Mouse (Mus musculus) left cerebral cortex, adult 11 months (tissue): ENCODE measurements around the gene Fes.
A peak's percentile ranks its signal among the peaks of the same experiment; 100 is the strongest.

Source experiments
- DNase-seq: peaks from one replicate; pipeline ENCODE4 v3.0.0; 2022; ENCODE audit warnings: low spot score

Fes gene

DNA sequence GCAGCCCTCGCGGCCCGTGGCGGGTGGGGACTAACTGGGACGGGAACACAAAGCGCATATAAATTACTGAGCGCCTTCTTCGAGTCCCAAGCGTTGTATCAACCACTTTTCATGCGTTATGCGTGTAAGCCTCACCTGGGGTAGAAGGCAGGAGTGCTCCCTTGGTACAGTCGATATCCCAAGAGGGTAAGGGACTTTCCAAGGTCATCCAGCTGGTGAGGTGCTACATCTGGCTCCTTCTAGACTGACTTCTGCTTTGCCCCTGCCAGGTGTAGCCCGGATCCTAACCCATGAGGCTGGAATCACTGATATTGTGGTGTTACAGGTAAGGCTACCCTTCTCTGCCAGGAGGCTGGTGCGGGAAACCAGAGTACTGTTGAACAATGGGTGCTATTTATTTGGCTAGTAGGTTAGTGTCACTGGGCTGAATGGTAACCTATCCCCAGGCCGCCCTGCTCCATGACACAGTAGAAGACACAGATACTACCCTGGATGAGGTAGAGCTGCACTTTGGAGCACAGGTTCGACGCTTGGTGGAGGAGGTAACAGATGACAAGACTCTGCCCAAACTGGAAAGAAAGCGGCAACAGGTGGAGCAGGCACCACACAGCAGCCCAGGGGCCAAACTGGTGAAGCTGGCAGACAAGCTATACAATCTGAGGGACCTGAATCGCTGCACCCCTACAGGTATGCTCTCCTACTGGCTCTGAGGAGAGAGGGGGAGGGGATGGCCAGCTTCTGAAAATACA lies 44.3 kb downstream of the Fes start:
- no peak for DNase-seq

DNA sequence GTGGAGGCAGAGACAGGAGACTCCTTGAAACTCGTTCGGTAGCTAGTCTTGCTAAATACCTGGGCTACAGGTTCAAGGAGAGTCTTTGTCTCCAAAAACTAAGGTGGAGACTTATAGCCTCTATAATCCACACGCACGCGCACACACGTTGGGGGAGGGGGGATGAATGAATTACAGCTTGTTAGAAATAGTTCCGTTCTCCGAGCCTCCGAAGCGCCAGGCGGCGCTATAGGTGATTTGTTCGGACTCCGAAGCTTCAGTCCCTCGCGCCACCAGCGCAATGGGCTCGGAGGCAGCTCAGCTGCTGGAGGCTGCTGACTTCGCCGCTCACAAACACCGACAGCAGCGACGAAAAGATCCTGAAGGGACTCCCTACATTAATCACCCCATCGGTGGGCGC lies 44.9 kb downstream of the Fes start, which contains the start of gene Hddc3:
Hddc3 (plus strand) TSS at position 247 of the 400 bp plus-strand sequence.
- peak; percentile 91 for DNase-seq

DNA sequence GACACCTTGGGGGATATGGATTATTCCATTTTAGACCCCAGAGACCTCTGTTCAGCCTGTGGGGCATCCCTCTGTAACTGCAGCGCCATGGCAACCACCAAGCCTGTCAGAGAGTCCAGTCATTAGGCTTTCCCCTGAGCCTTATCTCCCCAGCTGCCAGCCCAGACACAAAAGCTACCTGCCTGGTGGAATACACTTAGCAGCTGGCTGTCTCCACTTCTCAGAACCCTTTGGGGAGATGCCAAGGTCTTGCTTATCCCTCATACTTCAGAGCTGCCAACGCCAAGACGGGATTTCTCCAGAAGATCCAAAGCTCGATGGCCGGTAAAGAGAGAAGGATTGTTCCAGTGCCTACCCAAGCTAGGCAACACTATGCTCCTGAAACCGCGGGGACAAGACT lies 46.0 kb downstream of the Fes start:
- DNase-seq: no peak

DNA sequence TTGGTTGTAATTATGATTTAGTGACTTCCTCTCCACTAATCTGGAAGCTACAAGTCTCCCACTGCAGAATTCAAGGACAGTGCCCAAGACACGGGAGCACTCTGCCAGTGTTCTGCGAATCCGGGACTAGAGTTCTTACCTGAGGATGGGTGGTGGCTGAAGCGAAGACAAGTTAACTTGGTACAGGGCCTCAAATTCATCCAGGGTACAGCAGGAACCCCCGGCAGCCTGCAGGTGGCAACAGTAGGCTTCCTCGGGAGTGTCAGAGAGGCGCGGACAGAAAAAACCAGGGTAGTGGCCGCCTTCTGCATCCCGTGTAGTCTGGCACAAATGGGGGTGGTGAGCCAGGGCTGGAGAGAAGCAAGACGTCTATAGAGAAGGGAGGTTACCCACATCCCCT lies 47.0 kb downstream of the Fes start, which contains the start of gene Unc45a:
Unc45a (minus strand) TSS at position 213 of the 400 bp plus-strand sequence.
- no peak for DNase-seq

DNA sequence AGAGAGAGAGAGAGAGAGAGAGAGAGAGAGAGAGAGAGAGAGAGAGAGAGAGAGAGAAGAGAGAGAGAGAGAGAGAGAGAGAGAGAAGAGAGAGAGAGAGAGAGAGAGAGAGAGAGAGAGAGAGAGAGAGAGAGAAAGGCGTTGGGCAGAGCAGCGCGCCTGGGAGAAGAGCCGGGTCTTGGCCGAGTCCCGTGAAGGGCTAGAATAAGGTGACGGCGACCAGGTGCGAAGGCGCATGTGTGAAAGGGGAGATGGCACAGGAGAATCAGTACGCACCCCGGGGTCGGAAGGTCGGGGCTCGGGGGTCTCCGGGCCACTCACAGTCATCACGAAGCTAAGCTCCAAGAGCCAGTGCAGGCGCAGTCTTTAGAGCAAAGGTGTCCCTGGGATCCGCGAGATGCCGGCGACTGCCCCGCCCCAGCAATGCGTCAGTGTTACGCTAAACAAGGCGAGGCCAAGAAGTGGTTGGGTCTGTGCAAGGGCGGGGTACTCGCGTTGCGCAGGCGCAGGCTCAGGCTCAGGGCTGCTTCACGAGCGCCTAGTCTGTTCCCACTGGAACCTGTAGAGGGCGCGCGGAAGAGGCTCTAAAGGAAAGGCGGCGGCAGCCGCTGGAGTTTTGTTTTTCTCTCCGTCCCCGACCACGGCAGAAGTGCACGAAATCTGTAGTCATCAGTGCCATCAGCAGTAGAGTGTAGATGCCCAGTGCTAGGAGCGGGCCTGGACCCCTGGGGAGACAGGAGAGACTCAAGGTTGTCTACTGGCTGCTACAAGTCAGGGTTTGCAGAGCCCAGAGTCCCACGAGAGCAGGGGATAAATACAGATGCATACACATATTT lies 47.7 kb downstream of the Fes start:
- DNase-seq: peak; percentile 96

DNA sequence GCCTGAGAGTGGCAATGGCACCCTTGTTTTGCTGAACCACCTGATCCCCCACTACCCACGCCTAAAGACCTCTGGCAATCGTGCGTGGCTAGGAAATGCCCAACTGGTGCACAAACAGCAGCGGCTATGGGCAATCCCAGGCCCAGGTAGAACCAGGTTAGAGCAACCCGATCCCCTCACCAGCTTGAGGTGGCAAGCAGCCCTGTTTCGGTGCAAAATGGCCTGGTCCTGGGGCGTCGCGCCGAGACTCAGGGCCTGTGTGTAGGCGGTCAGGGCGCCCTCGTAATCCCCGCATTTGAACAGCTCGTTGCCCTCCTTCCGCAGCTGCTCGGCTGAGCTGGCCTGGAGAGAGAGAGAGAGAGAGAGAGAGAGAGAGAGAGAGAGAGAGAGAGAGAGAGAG lies 48.4 kb downstream of the Fes start:
- no peak for DNase-seq

DNA sequence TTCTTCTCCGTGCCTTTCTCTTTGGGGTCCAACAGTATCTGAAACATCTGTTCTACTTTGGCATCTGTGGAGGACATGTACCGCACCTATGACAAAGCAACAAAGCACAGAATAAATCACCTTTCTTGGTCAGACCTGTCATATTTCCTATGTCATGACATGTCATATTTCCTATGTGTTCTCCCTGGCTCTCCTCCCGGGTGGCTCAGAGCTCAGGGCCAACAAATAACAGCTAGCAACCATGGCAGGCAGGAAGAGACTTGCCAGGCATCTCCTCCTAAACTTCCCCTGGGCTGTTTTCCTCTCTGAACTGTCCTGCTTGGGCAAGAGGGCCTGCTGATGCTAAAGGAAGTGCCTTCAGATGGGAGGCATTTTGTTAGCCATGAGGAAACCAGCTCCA lies 50.8 kb downstream of the Fes start:
- no peak for DNase-seq

DNA sequence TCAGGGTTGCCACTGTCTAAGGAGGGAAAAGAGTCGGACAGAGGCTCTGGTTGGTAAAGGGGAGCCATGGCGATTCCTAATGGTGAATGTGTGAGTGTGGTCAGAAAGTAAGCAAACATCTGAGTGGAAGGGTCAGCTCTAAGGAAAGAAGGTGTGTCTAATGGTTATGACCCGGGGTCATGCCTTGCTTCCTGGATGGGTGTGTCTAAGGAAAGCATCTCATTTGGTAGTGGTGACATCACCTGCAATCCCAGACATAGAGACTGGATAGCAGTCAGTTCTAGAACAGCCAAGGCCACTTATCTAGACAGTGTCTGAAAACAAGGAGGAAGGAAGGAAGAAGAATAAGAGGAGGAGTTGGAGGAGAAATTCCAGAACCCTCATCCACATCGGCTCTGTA lies 52.9 kb downstream of the Fes start:
- no peak for DNase-seq

DNA sequence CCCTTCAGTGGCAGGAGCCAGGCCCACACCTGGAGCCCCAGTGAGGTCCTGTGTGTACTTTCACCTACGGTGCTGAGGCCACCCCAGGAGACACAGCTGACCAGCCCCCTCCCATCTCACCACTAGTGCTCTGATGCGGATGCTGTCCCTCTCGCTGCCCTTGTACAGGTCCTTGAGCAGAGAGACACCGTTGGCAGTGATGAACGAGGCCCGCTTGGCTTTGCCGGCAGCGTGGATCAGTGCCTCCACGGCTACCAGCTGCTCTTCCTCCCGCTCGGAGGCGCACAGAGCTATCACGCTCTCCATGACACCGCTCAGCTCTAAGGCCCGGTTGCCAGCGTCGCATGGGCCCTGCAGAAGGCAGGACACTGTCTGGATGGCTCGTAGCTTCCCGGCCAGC lies 56.3 kb downstream of the Fes start:
- DNase-seq: no peak

DNA sequence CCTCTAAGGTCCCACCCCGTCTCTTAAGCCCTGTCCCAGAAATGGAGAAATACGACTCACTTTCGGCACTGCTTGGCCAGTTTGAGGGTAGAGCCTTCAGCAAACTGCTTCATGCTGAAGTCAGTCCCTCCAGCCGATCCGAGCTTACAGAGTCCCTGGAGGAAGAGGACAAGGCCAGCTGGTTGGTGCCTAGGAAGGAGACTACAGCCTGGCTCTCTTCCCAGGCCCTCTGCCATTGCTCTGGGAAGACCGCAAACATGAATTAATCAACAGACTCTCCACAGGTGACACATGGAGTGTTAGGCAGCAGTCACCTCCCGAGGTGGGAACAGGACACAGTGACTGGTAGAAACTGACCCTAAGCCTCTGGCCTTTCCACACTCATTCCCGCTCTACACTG lies 57.5 kb downstream of the Fes start:
- no peak for DNase-seq
